Mouse (Mus musculus): Measurements from ENCODE around the gene Maml1. TPM values are rescaled to one million over a fixed set of nuclear protein-coding genes. Genes with fewer than 3 reads are reported as not detected.

Gene Maml1
- polyA plus RNA-seq, 1 experiment from 2014 or later = 5.8 TPM

GRCm38 (mm10) chr11:50275077-50275476 lies 17.0 kb downstream of the Maml1 start:
- DNase-seq (ENCODE audit: low spot score) (no peak), ATAC-seq (no peak)
- Histone ChIP-seq H3K27me3 (replicated peaks; ENCODE audit: control insufficient read depth, insufficient read depth, low read length) (no peaks in the 10 kb centered on the region), H3K4me2 (ENCODE audit: low read length) (no peak overlapping the region), H3K4me3 (ENCODE audit: low read depth, low read length) (no peak overlapping the region), H3K36me3 (ENCODE audit: control insufficient read depth, insufficient read depth, low read length) (no peaks in the 10 kb centered on the region), H3K9ac (ENCODE audit: low read length) (no peak overlapping the region), H3K9me3 (replicated peaks; ENCODE audit: control insufficient read depth, low read length) (no peaks in the 10 kb centered on the region), H3K4me1 (ENCODE audit: control insufficient read depth, insufficient read depth, low read length) (no peaks in the 10 kb centered on the region), H3K27ac (ENCODE audit: low read depth, low read length) (no peak overlapping the region)
- WGBS = 94% methylated on average over 2 of the region's 2 CpGs

GRCm38 (mm10) chr11:50272819-50273218 lies 19.3 kb downstream of the Maml1 start:
- H3K36me3 ChIP-seq (ENCODE audit: control insufficient read depth, insufficient read depth, low read length) = no peaks in the 10 kb centered on the region
- H3K4me1 ChIP-seq (ENCODE audit: control insufficient read depth, insufficient read depth, low read length) = no peaks in the 10 kb centered on the region
- ATAC-seq (no peak), DNase-seq (ENCODE audit: low spot score) (no peak)
- H3K27ac ChIP-seq (ENCODE audit: low read depth, low read length) = no peak overlapping the region
- H3K9me3 ChIP-seq (replicated peaks; ENCODE audit: control insufficient read depth, low read length) = no peaks in the 10 kb centered on the region
- no peak overlapping the region for H3K9ac ChIP-seq (ENCODE audit: low read length)
- H3K4me2 ChIP-seq (ENCODE audit: low read length) = no peak overlapping the region
- H3K27me3 ChIP-seq (replicated peaks; ENCODE audit: control insufficient read depth, insufficient read depth, low read length) = no peaks in the 10 kb centered on the region
- 76% methylated on average over 2 of the region's 2 CpGs for WGBS
- H3K4me3 ChIP-seq (ENCODE audit: low read depth, low read length) = no peak overlapping the region

GRCm38 (mm10) chr11:50269885-50270284 lies 22.2 kb downstream of the Maml1 start:
- H3K36me3 ChIP-seq (ENCODE audit: control insufficient read depth, insufficient read depth, low read length) = peaks cover 20% of the 10 kb centered on the region
- no peak for ATAC-seq
- H3K9ac ChIP-seq (ENCODE audit: low read length) = no peak overlapping the region
- H3K4me1 ChIP-seq (ENCODE audit: control insufficient read depth, insufficient read depth, low read length) = no peaks in the 10 kb centered on the region
- no peaks in the 10 kb centered on the region for H3K27me3 ChIP-seq (replicated peaks; ENCODE audit: control insufficient read depth, insufficient read depth, low read length)
- WGBS = 100% methylated on average over 1 of the region's 1 CpGs
- H3K27ac ChIP-seq (ENCODE audit: low read depth, low read length) = no peak overlapping the region
- H3K4me3 ChIP-seq (ENCODE audit: low read depth, low read length) = no peak overlapping the region
- DNase-seq (ENCODE audit: low spot score) = no peak
- H3K9me3 ChIP-seq (replicated peaks; ENCODE audit: control insufficient read depth, low read length) = no peaks in the 10 kb centered on the region
- H3K4me2 ChIP-seq (ENCODE audit: low read length) = no peak overlapping the region

GRCm38 (mm10) chr11:50269163-50269562 lies 22.9 kb downstream of the Maml1 start:
- Histone ChIP-seq H3K9ac (ENCODE audit: low read length) (no peak overlapping the region), H3K4me3 (ENCODE audit: low read depth, low read length) (no peak overlapping the region), H3K4me2 (ENCODE audit: low read length) (no peak overlapping the region), H3K4me1 (ENCODE audit: control insufficient read depth, insufficient read depth, low read length) (no peaks in the 10 kb centered on the region), H3K27ac (ENCODE audit: low read depth, low read length) (no peak overlapping the region), H3K36me3 (ENCODE audit: control insufficient read depth, insufficient read depth, low read length) (peaks cover 27% of the 10 kb centered on the region), H3K9me3 (replicated peaks; ENCODE audit: control insufficient read depth, low read length) (no peaks in the 10 kb centered on the region), H3K27me3 (replicated peaks; ENCODE audit: control insufficient read depth, insufficient read depth, low read length) (no peaks in the 10 kb centered on the region)
- WGBS = 92% methylated on average over 2 of the region's 2 CpGs
- peak; percentile 33 for DNase-seq (ENCODE audit: low spot score)
- ATAC-seq = no peak

- DNase-seq (ENCODE audit: low spot score) = no peak
- H3K36me3 ChIP-seq (ENCODE audit: control insufficient read depth, insufficient read depth, low read length) = peaks cover 45% of the 10 kb centered on the region
- no peak for ATAC-seq
- no peaks in the 10 kb centered on the region for H3K27me3 ChIP-seq (replicated peaks; ENCODE audit: control insufficient read depth, insufficient read depth, low read length)
- 95% methylated on average over 3 of the region's 3 CpGs for WGBS
- no peak overlapping the region for H3K4me3 ChIP-seq (ENCODE audit: low read depth, low read length)
- H3K27ac ChIP-seq (ENCODE audit: low read depth, low read length) = no peak overlapping the region
- H3K4me1 ChIP-seq (ENCODE audit: control insufficient read depth, insufficient read depth, low read length) = no peaks in the 10 kb centered on the region
- H3K9ac ChIP-seq (ENCODE audit: low read length) = no peak overlapping the region
- no peak overlapping the region for H3K4me2 ChIP-seq (ENCODE audit: low read length)
- H3K9me3 ChIP-seq (replicated peaks; ENCODE audit: control insufficient read depth, low read length) = no peaks in the 10 kb centered on the region
Measured at GRCm38 (mm10) chr11:50266997-50267396, 25.1 kb downstream of the Maml1 start.

- no peaks in the 10 kb centered on the region for H3K27me3 ChIP-seq (replicated peaks; ENCODE audit: control insufficient read depth, insufficient read depth, low read length)
- no peaks in the 10 kb centered on the region for H3K4me1 ChIP-seq (ENCODE audit: control insufficient read depth, insufficient read depth, low read length)
- no peak overlapping the region for H3K4me3 ChIP-seq (ENCODE audit: low read depth, low read length)
- H3K36me3 ChIP-seq (ENCODE audit: control insufficient read depth, insufficient read depth, low read length) = peaks cover 54% of the 10 kb centered on the region
- H3K9ac ChIP-seq (ENCODE audit: low read length) = no peak overlapping the region
- WGBS = 87% methylated on average over 8 of the region's 8 CpGs
- DNase-seq (ENCODE audit: low spot score) (no peak), ATAC-seq (no peak)
- no peaks in the 10 kb centered on the region for H3K9me3 ChIP-seq (replicated peaks; ENCODE audit: control insufficient read depth, low read length)
- H3K27ac ChIP-seq (ENCODE audit: low read depth, low read length) = no peak overlapping the region
- no peak overlapping the region for H3K4me2 ChIP-seq (ENCODE audit: low read length)
Measured at GRCm38 (mm10) chr11:50265931-50266330, 26.2 kb downstream of the Maml1 start.

GRCm38 (mm10) chr11:50263198-50263597 lies 28.9 kb downstream of the Maml1 start:
- 91% methylated on average over 3 of the region's 3 CpGs for WGBS
- Histone ChIP-seq H3K4me1 (ENCODE audit: control insufficient read depth, insufficient read depth, low read length) (no peaks in the 10 kb centered on the region), H3K4me3 (ENCODE audit: low read depth, low read length) (no peak overlapping the region), H3K27ac (ENCODE audit: low read depth, low read length) (no peak overlapping the region), H3K9me3 (replicated peaks; ENCODE audit: control insufficient read depth, low read length) (no peaks in the 10 kb centered on the region), H3K27me3 (replicated peaks; ENCODE audit: control insufficient read depth, insufficient read depth, low read length) (no peaks in the 10 kb centered on the region), H3K9ac (ENCODE audit: low read length) (no peak overlapping the region), H3K4me2 (ENCODE audit: low read length) (no peak overlapping the region), H3K36me3 (ENCODE audit: control insufficient read depth, insufficient read depth, low read length) (peaks cover 82% of the 10 kb centered on the region)
- DNase-seq (ENCODE audit: low spot score) (no peak), ATAC-seq (no peak)

- DNase-seq (ENCODE audit: low spot score) (no peak), ATAC-seq (no peak)
- no peak overlapping the region for H3K4me3 ChIP-seq (ENCODE audit: low read depth, low read length)
- H3K27ac ChIP-seq (ENCODE audit: low read depth, low read length) = no peak overlapping the region
- H3K4me1 ChIP-seq (ENCODE audit: control insufficient read depth, insufficient read depth, low read length) = no peaks in the 10 kb centered on the region
- no peaks in the 10 kb centered on the region for H3K27me3 ChIP-seq (replicated peaks; ENCODE audit: control insufficient read depth, insufficient read depth, low read length)
- peaks cover 93% of the 10 kb centered on the region for H3K36me3 ChIP-seq (ENCODE audit: control insufficient read depth, insufficient read depth, low read length)
- no peaks in the 10 kb centered on the region for H3K9me3 ChIP-seq (replicated peaks; ENCODE audit: control insufficient read depth, low read length)
- H3K4me2 ChIP-seq (ENCODE audit: low read length) = no peak overlapping the region
- WGBS = 96% methylated on average over 4 of the region's 4 CpGs
- no peak overlapping the region for H3K9ac ChIP-seq (ENCODE audit: low read length)
Measured at GRCm38 (mm10) chr11:50262020-50262419, 30.1 kb downstream of the Maml1 start.

GRCm38 (mm10) chr11:50258310-50258709 lies 33.8 kb downstream of the Maml1 start:
- Histone ChIP-seq H3K4me3 (ENCODE audit: low read depth, low read length) (no peak overlapping the region), H3K9ac (ENCODE audit: low read length) (no peak overlapping the region), H3K4me1 (ENCODE audit: control insufficient read depth, insufficient read depth, low read length) (no peaks in the 10 kb centered on the region), H3K4me2 (ENCODE audit: low read length) (no peak overlapping the region), H3K36me3 (ENCODE audit: control insufficient read depth, insufficient read depth, low read length) (peaks cover 81% of the 10 kb centered on the region), H3K27ac (ENCODE audit: low read depth, low read length) (no peak overlapping the region), H3K27me3 (replicated peaks; ENCODE audit: control insufficient read depth, insufficient read depth, low read length) (no peaks in the 10 kb centered on the region), H3K9me3 (replicated peaks; ENCODE audit: control insufficient read depth, low read length) (no peaks in the 10 kb centered on the region)
- DNase-seq (ENCODE audit: low spot score) (no peak), ATAC-seq (no peak)
- WGBS = 93% methylated on average over 7 of the region's 7 CpGs
